Mouse (Mus musculus): ENCODE results near the gene Vmn1r95. TPM values are rescaled to one million over a fixed set of nuclear protein-coding genes. Genes with fewer than 3 reads are reported as not detected.

Vmn1r95 gene
- not detected in 2 replicates for polyA plus RNA-seq (2015; fragmentation: Nextera tagmentation; extraction: Ambion mirVana)

GRCm38 (mm10) chr7:20193410-20193809 lies at the start of gene Vmn1r95:
Vmn1r95 (plus strand) TSS chr7:20193710.

GRCm38 (mm10) chr7:20168277-20168676 lies 25.2 kb upstream of the Vmn1r95 start, which contains the start of gene Vmn1r94:
Vmn1r94 (minus strand) TSS chr7:20168377.

GRCm38 (mm10) chr7:20205507-20205906 lies 12.0 kb downstream of the Vmn1r95 start, which contains the start of gene Gm6164:
Gm6164 (minus strand) TSS chr7:20205607.

GRCm38 (mm10) chr7:20233728-20234127 lies 40.2 kb downstream of the Vmn1r95 start, which contains the start of gene Gm4498:
Gm4498 (minus strand) TSS chr7:20233828.

Other genes with a start within 250 kb of the Vmn1r95 start
- gene Igsf23, start 243.0 kb upstream of the Vmn1r95 start, polyA plus RNA-seq (2015; fragmentation: Nextera tagmentation; extraction: Ambion mirVana) = 0.28 and 0.37 TPM in 2 replicates
- not detected in 2 replicates for gene Ceacam20, start 228.3 kb upstream of the Vmn1r95 start, polyA plus RNA-seq (2015; fragmentation: Nextera tagmentation; extraction: Ambion mirVana)
- gene Nlrp9b, start 202.2 kb upstream of the Vmn1r95 start, polyA plus RNA-seq (2015; fragmentation: Nextera tagmentation; extraction: Ambion mirVana) = not detected in 2 replicates
- gene Vmn1r91, start 94.0 kb upstream of the Vmn1r95 start, polyA plus RNA-seq (2015; fragmentation: Nextera tagmentation; extraction: Ambion mirVana) = not detected in 2 replicates
- gene Gm16442, start 71.1 kb upstream of the Vmn1r95 start, polyA plus RNA-seq (2015; fragmentation: Nextera tagmentation; extraction: Ambion mirVana) = not detected in 2 replicates
- not detected in 2 replicates for gene Vmn1r93, start 54.6 kb upstream of the Vmn1r95 start, polyA plus RNA-seq (2015; fragmentation: Nextera tagmentation; extraction: Ambion mirVana)
- not detected in 2 replicates for gene Vmn1r94, start 25.3 kb upstream of the Vmn1r95 start, polyA plus RNA-seq (2015; fragmentation: Nextera tagmentation; extraction: Ambion mirVana)
- not detected in 2 replicates for gene Gm6164, start 11.9 kb downstream of the Vmn1r95 start, polyA plus RNA-seq (2015; fragmentation: Nextera tagmentation; extraction: Ambion mirVana)
- not detected in 2 replicates for gene Gm4498, start 40.1 kb downstream of the Vmn1r95 start, polyA plus RNA-seq (2015; fragmentation: Nextera tagmentation; extraction: Ambion mirVana)
- gene Gm5890, start 69.1 kb downstream of the Vmn1r95 start, polyA plus RNA-seq (2015; fragmentation: Nextera tagmentation; extraction: Ambion mirVana) = not detected in 2 replicates
- gene Gm4133, start 140.4 kb downstream of the Vmn1r95 start, polyA plus RNA-seq (2015; fragmentation: Nextera tagmentation; extraction: Ambion mirVana) = not detected in 2 replicates
- gene Gm5728, start 181.7 kb downstream of the Vmn1r95 start, polyA plus RNA-seq (2015; fragmentation: Nextera tagmentation; extraction: Ambion mirVana) = not detected in 2 replicates
- not detected in 2 replicates for gene Vmn1r100, start 224.2 kb downstream of the Vmn1r95 start, polyA plus RNA-seq (2015; fragmentation: Nextera tagmentation; extraction: Ambion mirVana)
- not detected in 2 replicates for gene Vmn1r101, start 248.9 kb downstream of the Vmn1r95 start, polyA plus RNA-seq (2015; fragmentation: Nextera tagmentation; extraction: Ambion mirVana)

Data from spleen, postnatal 0 days (tissue).